Mouse (Mus musculus): Measurements from ENCODE around the gene Mt3. TPM values are rescaled to one million over a fixed set of nuclear protein-coding genes. Genes with fewer than 3 reads are reported as not detected.

Gene Mt3
- polyA plus RNA-seq, 1 experiment from 2014 or later = 2.2 TPM

DNA sequence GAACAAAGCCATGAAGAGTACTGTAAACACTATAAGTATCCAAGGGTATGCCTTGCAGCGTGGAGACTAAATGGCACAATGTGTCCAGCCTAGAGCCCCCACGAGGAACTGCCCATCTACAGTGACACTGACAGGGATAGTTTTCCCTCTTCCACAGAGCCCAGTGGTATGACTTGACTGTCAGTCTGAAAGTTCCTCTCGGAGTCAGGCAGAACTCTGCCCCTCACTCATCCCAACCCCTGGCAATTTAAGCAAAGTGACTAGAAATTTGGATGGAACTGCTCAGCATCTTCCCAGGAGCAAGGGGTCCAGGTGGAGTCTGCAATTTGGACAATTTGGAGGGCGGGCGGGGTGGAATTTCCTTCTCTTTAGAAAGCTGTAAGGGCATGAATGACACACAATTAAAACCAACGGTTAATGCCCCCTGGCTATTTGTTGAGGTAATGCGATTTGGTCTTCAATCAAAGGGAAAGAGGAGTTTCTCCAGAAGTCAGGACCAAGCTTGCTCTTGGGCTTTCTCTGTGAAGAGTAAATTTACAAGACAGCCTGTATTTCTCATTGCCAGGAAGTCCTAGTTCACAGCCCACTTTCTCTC, 22.3 kb downstream of the Mt3 start:
- H3K9ac ChIP-seq (ENCODE audit: low read depth, low read length) = no peak overlapping the region
- DNase-seq (ENCODE audit: low spot score) = no peak
- peak; percentile 50 for TF ChIP-seq CTCF (IDR thresholded peaks at IDR 0.05; ENCODE audit: low read depth)

DNA sequence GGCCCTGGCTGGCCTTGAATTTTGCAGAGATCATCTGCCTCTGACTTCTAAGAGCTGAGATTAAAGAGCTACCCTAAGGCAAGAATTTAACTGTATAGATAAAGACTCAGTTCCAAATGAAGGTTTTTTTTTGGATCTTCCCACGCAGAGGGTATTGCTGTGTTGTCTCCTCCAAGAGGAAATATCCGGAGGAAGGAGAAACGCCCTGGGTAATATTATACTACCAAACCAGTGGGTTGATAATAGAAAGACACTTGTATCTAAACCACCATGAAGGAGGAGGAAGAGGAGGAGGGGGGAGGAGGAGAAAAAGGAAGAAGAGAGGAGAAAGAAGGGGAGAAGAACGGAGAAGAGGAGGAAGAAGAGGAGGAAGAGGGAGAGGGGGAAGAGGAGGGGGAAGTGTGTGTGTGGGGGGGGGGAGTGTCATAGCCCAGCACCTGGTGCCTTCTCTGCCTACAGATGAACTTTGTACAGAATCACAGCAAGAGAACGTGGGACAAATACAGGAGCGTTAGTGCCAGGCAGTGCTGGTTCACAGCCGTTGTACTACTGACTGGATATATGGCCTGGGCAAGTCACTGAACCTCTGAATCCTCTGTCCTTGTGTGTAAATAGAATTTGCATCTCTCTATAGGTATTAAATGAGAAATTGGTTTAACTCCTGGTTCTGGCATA, 25.4 kb downstream of the Mt3 start:
- no peak overlapping the region for H3K9ac ChIP-seq (ENCODE audit: low read depth, low read length)
- no peak overlapping the region for H3K4me2 ChIP-seq (ENCODE audit: low read length)
- no peak for TF ChIP-seq CTCF (IDR thresholded peaks at IDR 0.05; ENCODE audit: low read depth)
- peaks cover 8% of the 10 kb centered on the region; the same call in 1 of the 2 replicates for H3K4me1 ChIP-seq (replicated peaks; ENCODE audit: insufficient read depth, low read length)
- DNase-seq (ENCODE audit: low spot score) (no peak), ATAC-seq (replicated peaks; ENCODE audit: low FRiP score, low read depth) (no peak)
- no peaks in the 10 kb centered on the region for H3K9me3 ChIP-seq (replicated peaks; ENCODE audit: low read length)
- H3K4me3 ChIP-seq (replicated peaks; ENCODE audit: low read depth, low read length) = no peak overlapping the region
- H3K36me3 ChIP-seq (ENCODE audit: insufficient read depth, low read length) = no peaks in the 10 kb centered on the region
- H3K27me3 ChIP-seq (ENCODE audit: insufficient read depth, low read length) = peaks cover 10% of the 10 kb centered on the region
- H3K27ac ChIP-seq = no peak overlapping the region
- WGBS = 49% methylated on average over 7 of the region's 7 CpGs

More for the DNA sequence above, 22.3 kb downstream of the Mt3 start:
- 30% methylated on average over 7 of the region's 7 CpGs for WGBS
- H3K4me1 ChIP-seq (replicated peaks; ENCODE audit: insufficient read depth, low read length) = peaks cover 17% of the 10 kb centered on the region
- H3K27ac ChIP-seq = no peak overlapping the region
- no peaks in the 10 kb centered on the region for H3K9me3 ChIP-seq (replicated peaks; ENCODE audit: low read length)
- H3K4me3 ChIP-seq (replicated peaks; ENCODE audit: low read depth, low read length) = no peak overlapping the region
- ATAC-seq (replicated peaks; ENCODE audit: low FRiP score, low read depth) = no peak
- no peak overlapping the region for H3K4me2 ChIP-seq (ENCODE audit: low read length)
- H3K27me3 ChIP-seq (ENCODE audit: insufficient read depth, low read length) = 0 out of 2 replicates have a peak, but pooled peaks cover 3% of the 10 kb centered on the region
- no peaks in the 10 kb centered on the region for H3K36me3 ChIP-seq (ENCODE audit: insufficient read depth, low read length)

DNA sequence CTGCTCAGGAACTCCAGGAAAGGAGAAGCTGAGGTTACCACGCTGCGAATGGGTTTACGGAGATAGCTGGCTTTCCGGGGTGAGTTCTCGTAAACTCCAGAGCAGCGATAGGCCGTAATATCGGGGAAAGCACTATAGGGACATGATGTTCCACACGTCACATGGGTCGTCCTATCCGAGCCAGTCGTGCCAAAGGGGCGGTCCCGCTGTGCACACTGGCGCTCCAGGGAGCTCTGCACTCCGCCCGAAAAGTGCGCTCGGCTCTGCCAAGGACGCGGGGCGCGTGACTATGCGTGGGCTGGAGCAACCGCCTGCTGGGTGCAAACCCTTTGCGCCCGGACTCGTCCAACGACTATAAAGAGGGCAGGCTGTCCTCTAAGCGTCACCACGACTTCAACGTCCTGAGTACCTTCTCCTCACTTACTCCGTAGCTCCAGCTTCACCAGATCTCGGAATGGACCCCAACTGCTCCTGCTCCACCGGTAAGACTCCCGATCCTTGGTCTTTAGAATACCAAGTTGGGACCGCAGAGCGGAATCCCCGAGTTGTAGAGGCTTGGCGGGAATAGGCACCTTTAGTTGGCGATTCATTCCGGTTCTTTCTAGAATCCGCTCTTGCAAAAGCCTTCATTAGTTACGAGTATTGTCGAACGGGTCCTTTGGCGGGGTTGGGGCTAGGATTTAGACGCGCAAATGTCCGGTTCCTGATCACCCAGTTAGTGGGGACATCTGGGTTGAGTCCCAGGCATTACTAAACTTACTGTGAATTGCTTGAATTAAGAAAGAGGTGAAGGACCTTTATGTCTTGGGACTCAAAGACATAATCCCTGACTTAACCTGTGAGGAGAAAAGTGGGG, 26.7 kb downstream of the Mt3 start, which contains the start of gene Mt1:
Gene Mt1, plus strand, starts transcription at position 226 of the 856 bp plus-strand sequence.
- under 1% methylated on average over 50 of the region's 50 CpGs for WGBS
- H3K27me3 ChIP-seq (ENCODE audit: insufficient read depth, low read length) = peaks cover 10% of the 10 kb centered on the region

DNA sequence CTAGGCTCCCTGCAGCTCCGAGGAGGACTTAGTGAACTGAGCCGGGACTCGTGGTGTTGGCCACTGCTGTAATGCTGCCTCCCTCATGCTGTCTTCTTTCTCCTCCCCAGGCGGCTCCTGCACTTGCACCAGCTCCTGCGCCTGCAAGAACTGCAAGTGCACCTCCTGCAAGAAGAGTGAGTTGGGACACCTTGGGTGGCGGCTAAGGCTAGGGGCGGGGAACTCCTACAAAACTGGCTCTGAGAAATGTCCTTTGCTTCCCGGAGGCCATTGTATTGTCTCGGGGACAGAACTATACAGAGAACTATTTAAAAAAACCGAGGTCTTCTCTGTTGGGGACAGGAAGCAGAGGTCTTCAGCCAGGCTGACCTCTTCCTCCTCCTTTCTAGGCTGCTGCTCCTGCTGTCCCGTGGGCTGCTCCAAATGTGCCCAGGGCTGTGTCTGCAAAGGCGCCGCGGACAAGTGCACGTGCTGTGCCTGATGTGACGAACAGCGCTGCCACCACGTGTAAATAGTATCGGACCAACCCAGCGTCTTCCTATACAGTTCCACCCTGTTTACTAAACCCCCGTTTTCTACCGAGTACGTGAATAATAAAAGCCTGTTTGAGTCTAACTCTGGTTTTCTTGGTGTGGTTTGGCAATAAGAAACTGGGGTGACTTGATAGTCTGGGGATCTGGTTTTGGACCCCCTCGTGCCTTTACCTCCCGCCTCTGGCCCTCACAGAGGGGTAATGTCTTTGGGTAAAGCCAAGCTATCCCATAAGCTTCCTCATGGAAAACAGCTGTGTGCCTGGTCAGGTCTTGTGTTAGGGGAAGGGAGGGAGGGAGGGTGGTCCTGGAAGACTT, 27.5 kb downstream of the Mt3 start:
- no peak for ATAC-seq (replicated peaks; ENCODE audit: low FRiP score, low read depth)
- peak overlapping the region; percentile 68 for H3K9ac ChIP-seq (ENCODE audit: low read depth, low read length)
- H3K4me1 ChIP-seq (replicated peaks; ENCODE audit: insufficient read depth, low read length) = peaks cover 17% of the 10 kb centered on the region; the same call in 1 of the 2 replicates
- peak; percentile 28 for DNase-seq (ENCODE audit: low spot score)
- 6% methylated on average over 25 of the region's 25 CpGs for WGBS
- no peak for TF ChIP-seq CTCF (IDR thresholded peaks at IDR 0.05; ENCODE audit: low read depth)
- H3K27ac ChIP-seq = peak overlapping the region; percentile 73
- H3K4me2 ChIP-seq (ENCODE audit: low read length) = peak overlapping the region; percentile 77
- H3K9me3 ChIP-seq (replicated peaks; ENCODE audit: low read length) = no peaks in the 10 kb centered on the region
- no peaks in the 10 kb centered on the region for H3K36me3 ChIP-seq (ENCODE audit: insufficient read depth, low read length)
- peaks cover 10% of the 10 kb centered on the region for H3K27me3 ChIP-seq (ENCODE audit: insufficient read depth, low read length)
- peak overlapping the region; percentile 52 for H3K4me3 ChIP-seq (replicated peaks; ENCODE audit: low read depth, low read length)

More for the DNA sequence above, 26.7 kb downstream of the Mt3 start, which contains the start of gene Mt1:
- Histone ChIP-seq H3K9me3 (replicated peaks; ENCODE audit: low read length) (no peaks in the 10 kb centered on the region), H3K4me2 (ENCODE audit: low read length) (peak within 1 kb of the TSS; percentile 77), H3K27ac (peak within 1 kb of the TSS; percentile 73), H3K4me1 (replicated peaks; ENCODE audit: insufficient read depth, low read length) (peaks cover 17% of the 10 kb centered on the region; the same call in 1 of the 2 replicates), H3K36me3 (ENCODE audit: insufficient read depth, low read length) (no peaks in the 10 kb centered on the region), H3K4me3 (replicated peaks; ENCODE audit: low read depth, low read length) (peak within 1 kb of the TSS; percentile 52), H3K9ac (ENCODE audit: low read depth, low read length) (peak within 1 kb of the TSS; percentile 68)
- ATAC-seq (replicated peaks; ENCODE audit: low FRiP score, low read depth) = peak; percentile 85
- peak; percentile 82 for DNase-seq (ENCODE audit: low spot score)
- TF ChIP-seq CTCF (IDR thresholded peaks at IDR 0.05; ENCODE audit: low read depth) = peak; percentile 11; the same call in 1 of the 2 replicates

DNA sequence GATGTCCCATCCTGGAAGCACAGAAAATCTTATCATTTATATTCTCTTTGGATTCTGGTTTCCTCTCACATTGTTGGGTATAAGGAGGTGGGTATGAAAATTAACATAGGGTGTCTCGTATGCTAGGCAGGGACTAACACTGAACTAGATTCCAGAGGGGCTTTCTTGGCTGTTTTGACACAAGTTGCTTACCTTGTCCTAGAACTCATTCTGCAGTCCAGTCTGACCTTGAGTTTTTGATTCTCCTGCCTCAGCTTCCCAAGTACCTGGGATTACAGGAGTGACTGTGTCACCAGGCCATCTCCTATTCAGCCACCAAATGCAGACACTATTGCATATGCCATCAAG, 28.1 kb downstream of the Mt3 start:
- no peak for DNase-seq (ENCODE audit: low spot score)
- H3K9ac ChIP-seq (ENCODE audit: low read depth, low read length) = peak overlapping the region; percentile 68; the same call in 1 of the 2 replicates

More for the DNA sequence above, 28.1 kb downstream of the Mt3 start:
- Histone ChIP-seq H3K4me3 (replicated peaks; ENCODE audit: low read depth, low read length) (peak overlapping the region; percentile 52; the same call in 1 of the 2 replicates), H3K27ac (no peak overlapping the region), H3K27me3 (ENCODE audit: insufficient read depth, low read length) (peaks cover 10% of the 10 kb centered on the region), H3K4me2 (ENCODE audit: low read length) (peak overlapping the region; percentile 77), H3K9me3 (replicated peaks; ENCODE audit: low read length) (no peaks in the 10 kb centered on the region), H3K36me3 (ENCODE audit: insufficient read depth, low read length) (no peaks in the 10 kb centered on the region), H3K4me1 (replicated peaks; ENCODE audit: insufficient read depth, low read length) (peaks cover 17% of the 10 kb centered on the region; the same call in 1 of the 2 replicates)
- no peak for ATAC-seq (replicated peaks; ENCODE audit: low FRiP score, low read depth)
- TF ChIP-seq CTCF (IDR thresholded peaks at IDR 0.05; ENCODE audit: low read depth) = no peak
- WGBS = 75% methylated on average over 1 of the region's 1 CpGs

Measured in kidney, postnatal 0 days (tissue).